Mouse (Mus musculus) testis, adult 2 months (tissue): ENCODE results near the gene Iqch.

Source experiments
- CTCF ChIP-seq: fragments of 200-500 bp; IDR thresholded peaks from 2 replicates; pipeline ENCODE4 v1.5.1; 2012; ENCODE audit warnings: low read depth, mild to moderate bottlenecking, inconsistent platforms, low read length, moderate library complexity; ENCODE audit not compliant: control insufficient read depth, insufficient read depth, insufficient replicate concordance
- POLR2A ChIP-seq: fragments of 200-500 bp; IDR thresholded peaks from 2 replicates; pipeline ENCODE4 v1.6.1; 2012; ENCODE audit warnings: low read depth, mild to moderate bottlenecking, inconsistent platforms, low read length, moderate library complexity; ENCODE audit not compliant: control insufficient read depth

DNA sequence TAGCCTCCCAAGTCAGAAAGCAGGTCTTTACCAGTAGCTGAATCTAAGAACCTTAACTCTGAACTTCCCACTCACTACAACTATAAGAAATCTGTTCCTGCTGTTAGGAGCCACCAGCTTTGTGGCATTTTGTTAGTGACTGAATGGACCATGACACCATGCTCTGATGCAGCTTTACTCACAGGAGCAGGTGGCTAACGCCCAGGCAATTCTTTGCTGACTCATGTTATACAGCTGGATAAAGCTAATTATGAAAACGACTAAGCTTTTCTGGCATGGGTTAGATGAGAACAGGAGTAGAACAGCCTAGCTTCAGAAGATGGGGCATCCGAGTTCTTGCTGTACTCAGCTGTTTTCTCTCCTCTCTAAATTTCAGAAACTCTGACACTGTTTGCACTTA lies 48.7 kb downstream of the Iqch start:
- TF ChIP-seq CTCF (no peak), POLR2A (no peak)
